Mouse (Mus musculus): ENCODE measurements around the gene Ephb4.

The Ephb4 gene

DNA sequence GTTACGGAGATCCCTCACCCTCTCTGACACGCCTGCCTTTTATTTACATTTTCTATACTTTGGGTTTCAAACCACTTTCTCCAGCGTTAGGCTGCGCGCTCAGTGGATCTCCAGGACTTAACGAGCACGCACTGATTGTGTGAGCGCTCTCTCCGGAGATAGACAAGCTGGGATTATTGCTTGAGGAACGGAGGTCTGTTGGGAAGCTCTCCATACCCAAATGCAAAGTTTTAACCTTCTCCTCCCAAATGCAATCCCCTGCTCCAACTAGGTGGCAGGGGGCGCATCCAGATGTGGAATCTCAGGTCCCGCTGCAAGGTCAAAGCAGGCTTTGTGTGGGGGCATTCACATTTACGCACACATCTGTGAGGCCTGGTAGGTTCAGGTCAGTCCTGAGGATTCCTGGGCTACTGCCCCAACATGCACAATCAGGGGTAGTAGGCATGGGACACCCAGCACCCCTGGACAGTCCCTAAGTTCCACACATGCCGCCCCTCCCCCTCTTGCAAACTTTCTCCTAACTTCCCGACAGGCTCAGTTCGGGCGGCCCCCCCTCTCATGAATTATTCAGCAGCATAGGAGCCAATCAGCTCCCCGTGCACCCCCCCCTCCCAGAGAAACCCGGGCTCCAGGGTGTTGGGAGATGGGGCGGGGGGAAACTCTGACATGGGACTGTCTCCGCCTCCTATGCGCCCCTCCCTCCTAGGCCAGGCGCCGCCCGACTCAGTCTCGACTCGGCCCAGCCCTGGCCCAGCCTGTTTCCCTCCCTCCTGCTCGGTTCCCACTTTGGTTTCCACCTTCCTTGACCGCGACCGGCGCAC, at the start of gene Ephb4:
TSS of gene Ephb4 (plus strand) at position 726 of the 821 bp plus-strand sequence.
- DNase-seq = peak; percentile 96 to 99

DNA sequence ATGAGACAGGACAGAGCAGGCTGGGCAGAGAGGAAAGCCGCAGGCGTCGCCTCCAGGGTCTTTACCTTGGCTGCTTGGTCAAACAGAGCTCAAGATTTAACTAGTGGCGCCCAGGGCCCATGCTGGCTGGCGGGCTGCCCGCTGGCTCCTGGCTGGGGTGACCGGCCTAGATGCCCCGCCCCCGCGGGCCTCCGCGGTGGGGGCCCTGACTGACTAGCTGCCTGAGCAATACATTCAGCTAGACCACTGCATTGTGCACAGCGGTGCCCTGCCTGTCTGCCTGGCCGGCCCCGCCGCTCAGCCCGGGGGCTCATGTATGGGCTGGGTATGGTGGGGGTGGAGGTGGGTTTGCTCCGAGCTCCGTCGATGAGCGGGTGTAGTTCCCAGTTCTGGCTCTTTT, 48.7 kb upstream of the Ephb4 start:
- DNase-seq = peak in 1 of 2 experiments; percentile 49

DNA sequence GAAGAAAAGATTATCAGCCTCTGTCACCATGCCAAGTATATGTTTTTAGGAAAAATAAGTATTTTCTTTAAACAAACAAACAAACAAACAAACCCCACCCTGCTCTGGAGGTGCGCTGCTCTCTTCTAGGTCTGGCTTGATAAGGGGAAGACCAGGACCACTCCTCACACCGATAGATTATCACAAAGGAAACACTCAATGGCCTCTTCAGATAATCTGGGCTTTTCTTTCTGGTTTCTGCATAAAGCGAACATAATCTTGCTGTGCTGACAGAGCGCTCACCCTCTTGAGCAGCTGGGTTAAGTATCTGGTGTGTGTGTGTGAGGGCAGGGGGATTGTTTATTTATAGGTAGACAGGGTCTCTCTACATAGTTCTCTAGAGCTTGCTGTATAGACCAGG, 46.3 kb upstream of the Ephb4 start:
- no peak for DNase-seq

DNA sequence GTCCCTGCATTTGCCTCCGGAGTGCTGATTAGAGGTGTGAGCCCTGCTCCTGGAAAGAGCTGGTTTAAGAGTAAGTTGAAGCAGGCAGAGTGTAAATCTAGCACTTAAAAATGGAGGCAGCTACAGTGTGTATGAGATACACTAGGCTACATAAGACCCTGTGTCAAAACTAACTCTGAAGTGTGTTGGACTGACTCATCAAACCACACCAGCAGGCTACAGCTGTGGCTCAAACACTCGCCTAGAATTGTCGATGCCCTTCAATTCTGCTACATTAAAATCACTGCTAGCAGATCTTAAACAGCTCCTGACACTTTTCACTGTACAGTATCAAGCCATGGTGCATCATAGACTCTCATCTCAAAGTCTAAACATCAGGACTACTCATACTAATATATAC, 45.7 kb upstream of the Ephb4 start:
- no peak for DNase-seq

DNA sequence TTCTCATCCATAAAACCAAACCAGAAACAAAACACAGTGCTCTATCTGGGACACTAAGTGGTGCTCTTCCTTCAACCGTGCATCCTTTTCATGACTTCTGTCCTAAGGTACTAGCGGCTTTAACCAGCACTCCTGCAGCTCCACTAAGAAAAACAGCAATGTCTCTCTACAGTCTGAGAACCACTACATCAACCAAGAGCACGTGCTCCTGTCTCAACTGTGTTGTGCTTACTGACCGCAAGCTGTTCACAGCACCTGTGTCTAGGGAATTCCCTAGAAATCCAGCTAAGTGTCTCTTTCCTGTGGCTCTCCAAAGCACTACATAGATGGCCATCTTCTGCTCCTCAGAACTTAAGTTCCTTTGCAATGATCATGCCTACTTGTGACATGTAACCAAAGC, 45.1 kb upstream of the Ephb4 start:
- DNase-seq = no peak

DNA sequence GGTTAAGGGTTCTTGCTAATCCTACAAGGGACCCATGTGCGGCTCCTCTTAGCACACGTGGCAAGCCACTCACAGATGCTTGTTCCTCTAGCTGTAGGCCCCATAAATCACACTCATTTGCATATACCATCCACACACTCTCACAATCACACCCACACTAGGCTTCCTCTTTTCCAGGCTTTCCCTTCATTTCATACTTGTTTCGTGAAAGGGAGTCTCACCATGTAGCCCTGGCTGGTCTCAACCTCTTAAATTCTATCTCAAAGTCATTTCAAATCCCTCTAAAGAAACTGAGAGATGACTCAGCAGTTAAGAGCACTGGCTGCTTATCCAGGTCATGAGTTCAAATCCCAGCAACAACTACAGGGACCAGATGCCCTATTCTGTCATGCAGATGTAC, 44.1 kb upstream of the Ephb4 start:
- no peak for DNase-seq

- no peak for DNase-seq
Measured at GRCm38 (mm10) chr5:137306439-137307005, 43.4 kb upstream of the Ephb4 start.

DNA sequence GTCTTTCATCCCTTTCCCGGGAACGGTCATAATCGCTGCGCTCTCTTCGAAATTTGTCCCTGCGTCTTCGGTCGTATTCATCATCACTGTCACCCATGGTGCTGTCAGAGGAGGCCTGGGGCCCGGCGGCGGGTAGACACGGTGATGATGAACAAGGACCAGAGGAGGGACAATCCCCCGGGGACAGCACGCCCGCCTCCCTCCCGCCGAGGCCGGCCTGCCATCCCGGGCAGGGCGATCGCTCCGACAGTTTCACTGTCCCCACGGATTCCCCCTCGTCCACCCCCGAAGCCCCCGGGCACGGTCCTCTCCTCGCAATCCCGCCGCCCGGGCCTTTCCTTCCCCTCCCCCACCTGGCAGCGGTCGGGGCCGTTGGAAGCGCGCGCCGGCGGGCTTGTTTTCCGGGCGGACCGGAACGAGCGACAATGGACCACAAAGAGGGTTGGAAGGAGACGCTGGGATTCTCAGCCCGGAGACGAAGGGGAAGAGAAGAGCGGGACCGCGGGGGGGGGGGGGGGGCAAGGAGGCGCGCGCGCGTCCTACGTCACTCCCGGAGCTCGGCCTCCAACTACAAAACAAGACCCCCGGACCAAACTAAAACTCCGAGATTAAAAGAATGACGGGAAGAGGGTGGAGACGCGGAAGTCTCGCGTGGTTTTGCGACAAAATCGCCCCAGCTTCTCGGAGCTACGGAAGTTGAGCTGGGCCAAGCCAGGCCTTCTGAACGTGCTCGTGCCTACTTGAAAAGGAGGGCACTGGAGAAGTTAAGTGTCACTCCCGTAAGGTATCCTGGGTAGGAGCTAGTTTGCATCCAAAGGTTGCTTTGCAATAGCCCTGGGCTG, 42.6 kb upstream of the Ephb4 start, which contains the start of gene Srrt:
TSS of gene Srrt (minus strand) at position 604 of the 842 bp plus-strand sequence.
- peak; percentile 93 to 96 for DNase-seq

- DNase-seq = no peak
Measured at GRCm38 (mm10) chr5:137308356-137308755, 41.6 kb upstream of the Ephb4 start.

GRCm38 (mm10) chr5:137313466-137314192, 36.3 kb upstream of the Ephb4 start:
- DNase-seq = no peak

- DNase-seq = peak; percentile 97 to 98
Measured at GRCm38 (mm10) chr5:137314193-137315083, 35.5 kb upstream of the Ephb4 start, which contains the start of gene Trip6. Trip6 (minus strand) TSS chr5:137314404.

GRCm38 (mm10) chr5:137315084-137315903, 34.6 kb upstream of the Ephb4 start:
- peak; percentile 57 to 73 for DNase-seq

GRCm38 (mm10) chr5:137317361-137317760, 32.5 kb upstream of the Ephb4 start:
- no peak for DNase-seq

GRCm38 (mm10) chr5:137318570-137318969, 31.3 kb upstream of the Ephb4 start:
- peak in 1 of 2 experiments; percentile 16 for DNase-seq

- no peak for DNase-seq
Measured at GRCm38 (mm10) chr5:137320996-137321395, 28.9 kb upstream of the Ephb4 start.

- DNase-seq = no peak
Measured at GRCm38 (mm10) chr5:137330910-137331309, 19.0 kb upstream of the Ephb4 start.

GRCm38 (mm10) chr5:137332857-137333511, 16.9 kb upstream of the Ephb4 start:
- DNase-seq = no peak

- DNase-seq = peak; percentile 98
Measured at GRCm38 (mm10) chr5:137333512-137334174, 16.3 kb upstream of the Ephb4 start, which contains the start of gene Slc12a9. Slc12a9 (minus strand) TSS chr5:137333597.

DNA sequence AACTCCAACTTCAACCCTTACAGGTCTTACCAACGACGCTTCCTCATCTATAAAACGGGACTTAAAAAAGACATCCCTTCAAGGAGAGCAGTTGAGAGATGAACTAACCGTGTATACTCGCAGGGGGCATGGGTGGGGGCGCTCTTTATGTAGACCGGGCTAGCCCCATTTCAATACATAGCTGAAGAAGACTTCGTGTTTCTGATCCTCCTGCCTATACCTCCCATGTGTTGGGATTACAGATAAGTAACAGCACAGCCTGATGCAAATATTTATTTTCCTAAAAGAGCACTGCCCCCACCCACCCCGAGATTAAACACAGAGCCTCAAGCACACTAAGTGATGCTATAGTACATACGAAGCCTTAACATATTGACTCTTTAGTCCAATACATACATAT, 15.6 kb upstream of the Ephb4 start:
- no peak for DNase-seq

All from kidney, postnatal 4 days (tissue).